Mouse (Mus musculus): ENCODE data around the gene Slc40a1.
A peak's percentile ranks its signal among the peaks of the same experiment; 100 is the strongest.

The Slc40a1 gene

GRCm38 (mm10) chr1:45883378-45883777 lies 42.9 kb downstream of the Slc40a1 start:
- no peak for DNase-seq (ENCODE audit: low spot score in 2 of 2)

- DNase-seq (ENCODE audit: low spot score in 2 of 2): no peak
Observed at GRCm38 (mm10) chr1:45882076-45882475, 44.2 kb downstream of the Slc40a1 start.

GRCm38 (mm10) chr1:45881228-45881832 lies 45.0 kb downstream of the Slc40a1 start:
- DNase-seq (ENCODE audit: low spot score in 2 of 2): no peak

GRCm38 (mm10) chr1:45877463-45877862 lies 48.9 kb downstream of the Slc40a1 start:
- no peak for DNase-seq (ENCODE audit: low spot score in 2 of 2)

GRCm38 (mm10) chr1:45876450-45877198 lies 49.7 kb downstream of the Slc40a1 start:
- DNase-seq (ENCODE audit: low spot score in 2 of 2): no peak

- no peak for DNase-seq (ENCODE audit: low spot score in 2 of 2)
Observed at GRCm38 (mm10) chr1:45875640-45876039, 50.7 kb downstream of the Slc40a1 start.

- DNase-seq (ENCODE audit: low spot score in 2 of 2): no peak
Observed at GRCm38 (mm10) chr1:45873250-45873649, 53.1 kb downstream of the Slc40a1 start.

GRCm38 (mm10) chr1:45868479-45869137 lies 57.7 kb downstream of the Slc40a1 start:
- DNase-seq (ENCODE audit: low spot score in 2 of 2): no peak

- DNase-seq (ENCODE audit: low spot score in 2 of 2): no peak
Observed at GRCm38 (mm10) chr1:45868050-45868449, 58.3 kb downstream of the Slc40a1 start.

- DNase-seq (ENCODE audit: low spot score in 2 of 2): no peak
Observed at GRCm38 (mm10) chr1:45866288-45867018, 59.9 kb downstream of the Slc40a1 start.

- DNase-seq (ENCODE audit: low spot score in 2 of 2): no peak
Observed at GRCm38 (mm10) chr1:45865727-45866126, 60.6 kb downstream of the Slc40a1 start.

- no peak for DNase-seq (ENCODE audit: low spot score in 2 of 2)
Observed at GRCm38 (mm10) chr1:45865316-45865715, 61.0 kb downstream of the Slc40a1 start.

GRCm38 (mm10) chr1:45864564-45865014 lies 61.7 kb downstream of the Slc40a1 start:
- peak in 1 of 2 experiments; percentile 14 for DNase-seq (ENCODE audit: low spot score in 2 of 2)

- DNase-seq (ENCODE audit: low spot score in 2 of 2): no peak
Observed at GRCm38 (mm10) chr1:45863641-45864040, 62.7 kb downstream of the Slc40a1 start.

GRCm38 (mm10) chr1:45861162-45861561 lies 65.2 kb downstream of the Slc40a1 start:
- DNase-seq (ENCODE audit: low spot score in 2 of 2): no peak

GRCm38 (mm10) chr1:45860349-45860748 lies 66.0 kb downstream of the Slc40a1 start:
- DNase-seq (ENCODE audit: low spot score in 2 of 2): no peak

Measured in spleen, postnatal 36 days (tissue).